Mouse (Mus musculus) liver, adult 2 months (tissue): ENCODE data around the gene Rapgefl1.

Source experiments
- CTCF ChIP-seq: fragments of 200-500 bp; IDR thresholded peaks from 2 replicates; pipeline ENCODE4 v1.5.1; 2011; ENCODE audit warnings: low read depth, low read length, control low read depth
- POLR2A ChIP-seq: fragments of 200-500 bp; IDR thresholded peaks from 2 replicates; pipeline ENCODE4 v1.6.1; 2011; ENCODE audit warnings: low read length, control low read depth; ENCODE audit not compliant: insufficient read depth; ENCODE audit errors: extremely low read depth

DNA sequence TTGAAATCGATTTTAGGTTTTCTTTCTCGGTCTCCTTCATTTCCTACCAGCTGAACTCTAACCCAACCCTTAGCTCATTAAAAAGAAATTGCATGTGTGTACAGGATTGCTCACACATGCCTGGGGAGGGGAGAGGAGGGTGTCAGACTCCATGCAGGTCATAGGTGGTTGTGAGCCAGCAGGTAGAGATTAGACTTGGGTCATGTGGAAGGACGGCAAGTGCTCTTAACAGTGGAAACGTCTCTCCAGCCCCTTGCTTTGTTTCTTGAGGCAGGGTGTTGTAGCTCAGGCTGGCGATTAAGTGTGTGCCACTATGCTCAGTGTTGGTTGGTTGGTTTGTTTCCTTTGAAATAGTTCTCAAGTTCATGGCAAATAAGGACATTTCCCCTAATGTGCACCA is 34.2 kb downstream of the Rapgefl1 start:
- no peak for TF ChIP-seq CTCF
- no peak for TF ChIP-seq POLR2A
